Mouse (Mus musculus) right cerebral cortex, postnatal 25 days (tissue): Measurements from ENCODE around the gene Eif2b2.

Source experiments
- DNase-seq: peaks from one replicate; pipeline ENCODE4 v3.0.0; 2022

Eif2b2 gene

DNA sequence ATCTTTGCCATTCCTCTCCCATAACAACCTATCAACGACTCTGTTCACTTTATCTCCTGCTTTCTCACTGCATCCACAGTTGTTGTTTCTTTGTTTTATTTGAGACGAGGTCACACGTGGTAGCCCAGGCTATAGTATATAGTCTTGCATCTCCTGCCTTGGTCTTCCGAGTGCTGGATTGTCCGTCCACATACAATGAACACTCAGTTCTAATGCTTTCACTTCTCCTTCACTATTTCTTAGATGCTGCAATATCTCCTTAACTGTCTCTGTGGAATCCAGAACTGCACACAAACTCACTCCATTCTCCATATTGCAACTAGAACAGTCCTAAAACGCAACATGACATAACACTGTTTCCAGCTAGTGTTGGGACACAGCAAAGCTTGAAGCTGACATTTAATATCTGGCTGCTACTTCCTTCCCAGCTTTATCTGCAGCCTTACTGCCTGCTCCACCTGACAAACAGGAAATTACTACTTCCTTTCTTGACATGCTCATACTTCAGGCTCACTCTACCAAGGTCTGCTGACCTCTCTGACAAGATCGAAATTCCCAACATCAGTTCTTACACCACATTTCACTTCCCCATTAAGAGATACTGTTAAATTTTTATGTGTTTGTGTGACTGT, 37.8 kb downstream of the Eif2b2 start:
- DNase-seq = no peak

DNA sequence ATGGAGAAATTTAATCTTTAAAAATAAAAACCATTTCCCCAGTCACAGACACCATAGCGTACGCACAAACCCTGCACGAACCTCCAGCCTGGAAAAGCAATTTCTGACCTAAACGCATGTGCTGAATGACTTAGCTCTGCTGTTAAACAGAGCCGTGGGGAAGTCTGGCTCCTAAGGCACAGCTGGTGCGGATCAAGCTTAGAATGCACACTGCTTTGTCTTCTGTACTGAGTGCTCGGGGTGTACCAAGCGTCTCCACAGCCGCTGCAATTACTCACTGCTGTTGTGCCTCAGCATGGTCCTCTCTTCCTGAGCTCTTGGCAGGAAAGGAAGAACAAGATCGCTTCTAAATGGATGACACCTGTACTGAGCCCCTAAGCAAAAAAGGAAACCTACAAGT, 43.2 kb downstream of the Eif2b2 start:
- DNase-seq = no peak

DNA sequence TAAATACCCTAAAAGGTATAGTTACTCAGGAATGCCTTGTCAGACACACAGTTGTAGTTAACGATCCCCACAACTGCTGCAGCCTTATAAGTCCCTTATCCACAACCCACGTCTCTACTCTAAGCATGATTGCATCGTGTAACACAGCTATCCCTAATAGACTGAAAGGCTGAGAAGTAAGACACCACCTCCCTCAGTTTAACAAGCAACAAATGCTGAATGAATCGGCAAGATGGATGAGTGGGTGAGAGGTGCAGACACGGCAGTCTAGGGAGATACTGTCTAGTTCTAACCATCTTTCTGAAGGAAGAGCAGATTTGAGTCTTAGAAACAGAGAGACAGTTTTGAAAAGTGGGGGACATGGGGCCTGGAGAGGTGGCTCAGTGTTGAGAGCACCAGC, 43.9 kb downstream of the Eif2b2 start:
- peak; percentile 8 for DNase-seq

GRCm38 (mm10) chr12:85264531-85264930, 45.2 kb downstream of the Eif2b2 start:
- no peak for DNase-seq

DNA sequence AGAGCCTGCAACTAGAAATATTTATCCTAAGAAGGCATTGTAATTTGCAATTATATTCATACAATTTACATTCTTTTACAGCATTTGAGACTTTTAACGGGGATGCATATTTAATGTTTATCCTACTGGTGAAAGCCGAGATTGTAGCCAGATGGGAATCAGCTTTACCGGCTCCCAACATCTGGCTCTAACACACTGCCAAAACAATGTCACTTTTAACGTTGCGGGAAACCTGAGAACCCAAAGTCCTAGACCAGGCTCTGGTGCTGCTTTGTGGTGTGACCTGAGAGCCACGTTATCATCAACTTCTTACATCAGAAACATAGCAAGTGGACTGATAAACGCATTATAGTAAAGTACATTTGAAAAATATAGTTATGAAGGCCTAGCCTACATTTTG, 45.7 kb downstream of the Eif2b2 start:
- no peak for DNase-seq

DNA sequence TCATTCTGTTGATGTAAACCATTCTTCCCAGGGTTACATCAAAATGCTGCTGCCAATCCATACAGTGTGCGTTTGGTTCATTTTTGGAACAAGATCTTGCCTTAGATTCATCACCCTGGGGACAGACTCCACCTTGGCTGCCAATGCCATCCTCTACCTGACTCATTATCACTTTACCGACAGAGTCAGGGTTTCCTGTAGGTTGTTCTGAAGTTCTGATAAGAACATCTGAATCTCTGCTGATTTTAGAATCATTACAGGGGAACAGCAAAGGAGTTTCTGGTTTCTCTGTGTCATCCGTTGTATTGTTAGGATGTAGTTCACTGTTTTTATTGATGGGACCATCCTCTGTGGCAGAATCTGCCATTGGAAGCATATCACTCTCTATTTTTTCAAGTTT, 47.0 kb downstream of the Eif2b2 start:
- DNase-seq = no peak

DNA sequence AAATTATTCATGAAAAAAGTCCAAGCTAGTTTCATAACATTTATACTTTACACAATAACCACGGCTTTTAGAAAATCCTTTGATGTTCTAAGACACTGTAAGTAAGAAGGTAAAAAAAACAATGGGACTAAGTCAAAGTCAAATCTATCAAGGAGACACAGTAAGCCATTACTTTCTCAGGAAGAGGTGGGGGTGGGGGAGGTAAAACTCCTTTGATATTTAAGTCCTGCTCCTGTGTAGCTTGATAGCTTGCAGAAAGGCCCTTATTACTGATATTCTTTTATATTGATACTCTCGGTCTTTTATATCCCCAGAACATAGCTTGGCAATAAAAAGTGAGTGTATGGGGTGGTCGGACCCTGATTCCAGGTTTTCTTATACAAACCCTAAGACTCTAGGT, 50.5 kb downstream of the Eif2b2 start:
- DNase-seq = no peak

- peak; percentile 90 for DNase-seq
Measured at GRCm38 (mm10) chr12:85270319-85270718, 51.0 kb downstream of the Eif2b2 start, which contains the start of gene Mlh3. Gene Mlh3, minus strand, starts transcription at chr12:85270599.

GRCm38 (mm10) chr12:85271132-85271842, 52.0 kb downstream of the Eif2b2 start:
- DNase-seq = no peak

DNA sequence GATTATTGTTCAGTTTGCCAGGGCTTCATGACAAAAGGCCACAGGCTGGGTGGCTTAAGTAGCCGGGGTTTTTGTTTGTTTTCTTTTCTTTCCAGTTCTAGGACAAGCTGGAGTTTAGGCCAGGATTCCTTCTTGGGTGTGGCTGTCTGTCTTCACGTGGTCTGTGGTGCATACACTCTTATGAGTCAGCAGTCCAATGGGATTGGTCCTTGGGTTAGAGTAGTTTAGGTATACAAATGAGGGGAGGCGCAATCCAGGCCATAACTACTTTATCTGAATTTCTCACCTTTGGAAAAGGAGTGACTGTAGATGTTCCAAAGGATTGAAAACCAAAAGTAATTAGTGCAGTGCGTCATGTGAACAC, 52.5 kb downstream of the Eif2b2 start:
- DNase-seq = no peak

- DNase-seq = no peak
Measured at GRCm38 (mm10) chr12:85273508-85273907, 54.2 kb downstream of the Eif2b2 start.
